Mouse (Mus musculus) heart, postnatal 4 days (tissue): ENCODE measurements at regions not wholly inside any gene's neighbourhood (a gene's known extent, or its start where the extent isn't known, plus 50 kb on each side); places are given as distances from the start of the nearest gene placed in this dataset.

ENCODE experiments used
- DNase-seq: peaks from one replicate; pipeline ENCODE4 v3.0.0; 2021

DNA sequence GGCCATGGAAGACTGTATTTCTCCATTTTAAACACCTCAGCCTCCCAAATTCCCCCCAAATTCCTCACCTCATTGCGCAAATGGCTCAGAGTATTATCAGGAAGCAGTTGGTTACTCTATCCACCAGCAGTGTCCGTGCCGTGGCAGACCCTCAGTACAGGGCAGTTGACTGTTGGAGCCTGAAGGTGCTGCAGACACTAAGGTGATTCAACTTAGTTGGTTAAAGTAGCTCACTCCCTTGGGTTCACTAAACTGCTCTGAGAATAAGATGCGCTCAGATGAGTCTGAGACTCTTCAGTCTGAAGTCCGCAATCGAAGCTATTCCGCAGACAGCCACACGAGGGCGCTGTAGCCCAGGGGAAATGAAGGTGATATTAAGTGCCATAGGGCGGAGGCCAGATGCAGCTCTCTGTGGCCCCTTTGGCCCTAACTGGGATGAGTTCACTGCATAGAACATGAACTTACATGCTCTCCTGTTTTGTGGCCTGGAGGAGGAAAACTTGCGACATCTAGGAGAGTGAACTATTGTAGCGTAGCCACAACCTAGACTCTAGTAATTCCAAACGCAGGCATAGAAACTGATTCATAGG lies 62.9 kb downstream of the Amer3 start:
- DNase-seq = peak; percentile 80

DNA sequence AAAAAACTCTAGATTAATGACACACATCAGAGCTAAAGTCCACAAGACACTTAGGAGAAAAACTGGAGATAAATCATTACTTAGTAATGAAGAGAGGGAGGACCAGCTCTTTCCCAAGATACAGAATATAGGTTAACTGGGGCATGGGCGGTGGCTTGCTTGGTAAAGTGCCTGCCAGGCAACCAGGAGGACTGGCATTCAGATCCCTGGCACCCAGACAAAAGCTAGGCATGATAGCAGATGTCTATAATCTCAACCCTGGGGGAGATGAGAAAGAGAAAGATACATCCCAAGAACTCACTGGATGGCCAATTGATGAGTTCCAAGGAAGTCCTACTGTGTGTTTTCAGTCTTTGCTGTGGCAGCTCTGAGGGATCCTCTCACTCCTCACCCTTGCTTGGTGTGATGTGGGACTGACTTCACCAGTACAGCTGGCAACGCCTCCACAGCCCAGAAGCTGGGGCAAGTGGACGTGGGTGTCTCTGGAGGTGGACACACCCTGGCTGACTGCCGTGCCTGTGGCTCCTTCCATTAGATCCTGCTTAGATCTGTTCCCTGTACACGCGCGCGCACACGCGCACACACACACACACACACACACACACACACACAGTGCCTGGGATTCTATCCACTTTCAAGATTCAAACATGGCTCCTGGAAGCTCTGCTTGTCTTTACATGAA lies 74.6 kb downstream of the Amer3 start:
- DNase-seq = no peak

- no peak for DNase-seq
Measured at GRCm38 (mm10) chr1:34657481-34657880, 78.0 kb downstream of the Amer3 start.

DNA sequence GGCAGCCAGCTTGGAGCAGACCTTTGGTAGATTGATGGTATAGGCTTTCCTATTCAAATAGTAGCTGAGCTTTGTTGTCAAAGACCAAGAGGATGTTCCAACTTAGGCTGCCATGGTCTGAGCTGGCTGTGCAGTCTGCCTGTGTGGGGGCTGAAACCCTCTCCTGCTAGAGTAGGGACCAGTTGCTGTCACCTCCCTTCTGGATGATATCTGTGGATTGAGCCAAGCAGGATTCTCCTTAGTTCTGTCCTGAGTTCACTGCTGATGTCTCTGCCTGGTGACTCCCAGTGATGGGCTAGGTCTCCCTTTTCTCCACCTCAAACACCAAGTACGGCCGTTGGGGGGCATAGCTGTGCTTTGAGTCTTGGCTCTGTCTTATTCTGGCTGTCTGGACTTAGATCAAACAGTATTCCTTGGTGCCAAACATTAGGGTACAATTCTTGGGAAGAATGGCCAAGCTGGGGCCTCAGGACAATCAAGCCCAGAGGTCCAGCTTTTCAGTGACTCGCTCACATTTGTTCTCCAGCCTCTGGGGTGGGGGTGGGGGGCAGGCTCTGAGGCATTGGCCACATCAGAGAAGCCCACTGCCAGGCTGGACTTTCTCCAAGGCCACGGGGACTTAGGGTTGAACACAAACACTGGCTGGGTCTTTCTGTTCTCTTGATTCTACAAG lies 84.6 kb downstream of the Amer3 start:
- DNase-seq = no peak

DNA sequence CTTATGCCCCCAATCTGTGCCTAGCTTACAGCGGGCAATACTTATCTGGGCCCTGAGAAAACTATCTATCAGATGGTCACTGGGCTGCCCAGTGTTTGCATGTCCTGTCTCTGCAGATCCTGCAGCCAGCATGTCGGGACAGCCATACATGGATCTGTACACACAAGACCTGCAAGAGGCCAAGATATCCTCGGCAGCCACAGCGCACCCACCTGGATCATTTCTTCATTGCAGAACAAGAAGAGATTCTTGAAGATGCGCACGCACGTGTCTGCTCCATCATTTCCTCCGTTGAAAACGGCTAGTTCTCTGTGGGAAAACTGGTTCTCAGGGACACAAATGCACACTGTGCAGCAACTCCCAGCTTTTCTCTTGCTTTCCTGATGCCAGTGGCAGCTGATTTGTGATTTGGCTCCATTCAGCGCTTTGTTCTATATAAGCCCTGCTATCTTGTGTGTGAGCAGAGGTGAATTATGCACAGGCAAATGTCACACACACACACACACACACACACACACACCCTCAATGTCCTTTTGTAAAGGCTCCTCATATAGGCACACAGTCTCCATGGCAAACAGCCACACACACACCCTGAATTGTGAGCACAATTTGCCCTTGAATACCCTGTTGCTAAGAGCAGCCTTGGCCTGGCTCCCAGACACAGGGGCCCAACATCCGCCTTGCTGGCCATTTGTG lies 85.5 kb downstream of the Amer3 start:
- DNase-seq = peak; percentile 39

GRCm38 (mm10) chr1:34665512-34665854 lies 86.0 kb downstream of the Amer3 start:
- no peak for DNase-seq

DNA sequence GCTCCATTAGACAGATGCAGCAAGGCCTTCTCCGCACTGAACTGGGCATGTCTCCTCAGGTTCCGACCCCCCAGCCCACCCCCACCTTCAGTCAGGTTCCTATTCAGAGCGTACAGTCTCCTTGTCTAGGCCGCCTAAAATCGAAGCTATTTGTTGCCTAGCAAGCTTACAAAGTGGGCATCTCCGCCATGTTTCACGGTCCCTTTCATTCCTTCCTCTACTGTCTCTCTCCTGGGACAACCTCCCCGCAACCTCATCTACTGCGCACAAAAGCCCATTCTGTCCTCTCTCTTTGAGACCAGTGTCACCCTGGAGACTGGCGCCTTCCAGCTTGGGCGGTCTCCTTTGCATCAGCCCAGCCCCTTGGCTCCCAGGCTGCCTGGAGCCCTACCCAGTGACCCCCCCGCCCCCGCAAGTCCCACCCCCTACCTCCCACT lies 86.8 kb downstream of the Amer3 start:
- DNase-seq = no peak

GRCm38 (mm10) chr1:34677105-34677741 lies 97.8 kb downstream of the Amer3 start:
- DNase-seq = no peak

DNA sequence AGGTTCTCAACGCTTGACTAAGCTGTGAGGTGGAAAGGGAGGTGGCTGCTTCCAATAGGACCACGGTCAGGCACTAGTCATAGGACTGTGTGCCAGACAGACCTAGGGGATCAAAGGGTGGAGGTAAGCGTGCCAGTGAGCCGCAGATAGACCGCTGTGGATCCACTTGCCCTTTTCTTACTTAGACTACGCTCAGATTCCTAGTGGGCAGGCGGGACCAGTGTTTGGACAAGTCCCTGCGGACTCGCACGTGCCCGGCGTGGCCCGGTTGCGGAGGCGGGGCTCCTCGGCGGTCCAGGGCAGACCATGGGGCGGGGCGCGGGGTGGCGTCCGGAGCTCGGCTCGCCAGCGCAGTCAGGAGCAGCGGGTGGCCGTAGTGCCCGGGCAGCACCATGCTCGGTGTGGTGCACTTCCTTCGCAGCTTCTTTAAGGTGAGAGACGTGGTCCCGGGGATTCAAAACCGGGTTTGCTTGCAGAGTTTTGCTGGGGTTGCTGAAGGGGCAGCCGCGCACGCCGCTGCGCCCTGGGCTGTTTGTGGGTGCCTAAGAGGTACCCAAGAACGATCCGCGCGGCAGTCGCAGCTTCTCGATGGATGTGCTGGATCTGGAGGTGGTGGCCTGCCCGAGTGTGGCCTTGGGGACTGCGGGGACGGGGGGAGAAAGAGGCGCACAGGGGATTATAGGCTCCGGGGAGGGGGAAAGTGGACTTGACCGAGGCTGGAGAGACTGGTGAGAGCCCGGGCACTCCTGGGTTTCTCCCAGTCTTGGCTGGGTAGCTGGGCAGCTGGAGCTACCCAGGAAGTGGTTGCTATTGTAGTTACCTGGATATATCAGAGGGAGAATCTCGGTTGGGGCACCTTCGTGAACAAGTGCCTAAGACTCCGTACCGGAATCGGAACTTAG lies 98.6 kb downstream of the Amer3 start:
- DNase-seq = peak; percentile 57

GRCm38 (mm10) chr1:34678734-34679068 lies 99.2 kb downstream of the Amer3 start:
- no peak for DNase-seq

GRCm38 (mm10) chr1:34686539-34686938 lies 107.1 kb downstream of the Amer3 start:
- DNase-seq = no peak

GRCm38 (mm10) chr1:34696533-34696932 lies 117.1 kb downstream of the Amer3 start:
- no peak for DNase-seq

DNA sequence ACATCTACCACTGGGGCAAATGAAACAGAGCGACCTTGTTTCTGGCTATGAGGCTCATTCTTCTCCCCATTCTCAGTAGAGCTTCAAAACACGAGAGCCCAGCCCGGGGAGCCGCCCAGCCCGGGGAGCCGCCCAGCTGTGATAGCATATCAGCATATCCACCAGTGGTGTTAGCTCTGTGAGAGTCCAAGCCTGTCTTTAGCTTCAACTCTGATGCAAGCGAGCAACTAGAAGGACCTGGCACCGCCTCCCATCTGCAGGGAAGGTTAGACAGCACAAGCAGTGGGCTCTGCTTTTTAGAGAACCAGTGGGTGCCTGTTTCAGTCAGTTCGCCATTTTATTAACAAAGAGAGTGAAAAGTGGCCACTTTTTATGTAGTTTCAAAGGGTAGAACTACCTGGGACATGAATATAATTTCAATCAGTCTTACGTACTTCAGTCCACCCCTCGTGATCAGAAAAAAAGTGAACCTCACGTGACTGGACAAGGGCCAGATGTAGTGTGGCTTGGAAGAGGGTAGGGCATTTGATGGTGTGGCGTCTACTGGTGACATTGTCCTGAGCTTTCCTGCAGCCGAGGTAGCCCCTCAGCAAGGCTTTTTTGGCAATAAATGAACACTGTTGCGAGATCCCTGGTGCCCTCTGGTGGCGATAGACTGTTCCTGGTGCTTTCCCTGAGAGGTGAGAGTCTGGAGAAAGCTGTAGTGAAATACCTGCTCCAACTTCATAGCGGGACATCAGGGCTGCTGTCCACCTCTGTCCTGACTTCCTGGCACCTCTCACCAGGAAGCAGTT lies 121.0 kb downstream of the Amer3 start:
- peak; percentile 67 for DNase-seq

DNA sequence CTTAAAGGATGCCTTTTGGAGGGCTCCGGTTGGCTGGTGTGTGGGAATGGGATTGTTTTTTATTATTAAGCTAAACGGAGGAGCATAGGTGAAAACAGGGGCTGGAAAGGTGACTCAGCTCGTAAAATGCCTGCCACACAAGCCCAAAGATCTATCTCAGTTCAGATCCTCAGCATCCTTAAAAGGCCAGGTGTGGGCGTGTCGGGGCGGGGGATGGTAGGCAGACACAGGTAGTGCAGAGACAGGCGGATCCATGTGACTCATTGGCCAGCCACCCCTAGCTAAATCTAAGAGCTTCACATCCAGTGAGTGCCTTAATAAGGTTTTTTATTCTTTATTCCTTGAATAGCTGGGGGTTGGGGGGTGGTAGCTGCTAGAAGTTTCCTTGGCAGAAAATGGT lies 122.0 kb downstream of the Amer3 start:
- DNase-seq = no peak

GRCm38 (mm10) chr1:34709089-34709488 lies 129.6 kb downstream of the Amer3 start:
- no peak for DNase-seq

- no peak for DNase-seq
Measured at GRCm38 (mm10) chr1:34722674-34723073, 120.2 kb downstream of the Fam168b start.

DNA sequence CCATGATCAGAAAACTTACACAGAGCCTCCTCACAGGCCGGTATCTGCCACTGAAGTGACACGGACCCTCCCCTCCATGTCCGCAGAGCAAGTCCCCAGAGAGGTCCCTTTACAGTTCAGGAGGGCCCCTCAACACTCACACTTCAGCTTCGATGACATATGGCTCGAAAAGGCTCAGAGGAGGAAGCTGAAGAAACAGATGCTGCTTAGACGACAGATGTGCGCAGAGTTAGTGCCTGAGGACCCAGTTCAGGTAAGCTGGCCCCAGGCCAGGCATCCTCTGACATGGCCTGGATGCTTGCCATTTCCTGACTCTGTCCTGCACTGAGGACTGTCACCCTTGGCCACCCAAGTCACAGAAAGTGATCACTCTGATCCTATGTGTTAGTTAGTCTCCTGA lies 110.7 kb downstream of the Fam168b start:
- DNase-seq = no peak

GRCm38 (mm10) chr1:34733026-34733913 lies 109.6 kb downstream of the Fam168b start:
- no peak for DNase-seq

- DNase-seq = peak; percentile 72
Measured at GRCm38 (mm10) chr1:34738386-34739067, 104.3 kb downstream of the Fam168b start.
